Mouse (Mus musculus): ENCODE data around the gene Tmem216. TPM values are rescaled to one million over a fixed set of nuclear protein-coding genes. Genes with fewer than 3 reads are reported as not detected.

Gene Tmem216
- 32.8 and 45.4 TPM in 2 replicates for polyA plus RNA-seq (2015; fragmentation: Nextera tagmentation; extraction: Ambion mirVana)

DNA sequence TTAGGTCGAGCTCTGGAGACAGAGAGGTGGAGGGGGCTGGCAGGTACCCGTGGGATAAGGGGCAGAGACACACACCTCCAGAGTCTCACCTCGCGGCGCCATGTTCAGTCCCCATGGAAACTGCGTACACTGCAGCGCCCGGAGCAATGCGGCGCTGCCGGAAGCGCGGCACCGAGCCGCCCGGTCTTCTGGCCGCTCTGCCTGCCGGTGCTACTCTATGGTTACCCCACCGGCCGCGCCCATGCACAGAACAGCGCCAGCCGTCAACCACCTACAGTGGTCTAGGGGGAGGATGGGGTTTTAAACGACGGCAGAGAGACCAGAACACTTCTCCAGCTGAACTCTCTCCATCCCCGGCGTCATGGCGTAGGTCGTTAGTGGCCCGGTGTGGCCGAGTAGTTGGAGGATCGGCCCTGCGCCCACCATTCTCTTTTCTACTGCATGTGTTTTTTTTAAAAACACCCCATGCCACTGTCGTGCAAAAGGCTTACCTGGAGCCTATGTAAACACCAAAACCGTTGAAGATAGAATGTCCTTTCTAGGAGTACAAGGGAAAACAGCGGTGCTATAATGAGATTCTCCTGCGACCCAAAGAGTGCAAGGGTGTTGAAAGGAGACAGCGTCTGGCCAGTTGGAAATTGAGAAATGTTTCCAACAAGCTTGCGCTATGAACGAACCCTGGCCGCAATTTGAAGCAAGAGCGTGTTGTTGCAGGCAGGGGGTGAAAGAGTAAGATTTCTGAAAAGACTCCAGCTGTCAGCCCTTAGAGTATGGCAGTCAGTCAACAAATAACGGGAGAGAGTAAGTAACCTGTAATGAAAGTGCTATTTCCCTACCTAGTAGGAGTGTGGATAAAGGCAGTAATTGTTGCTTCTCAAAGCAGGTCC is at the start of gene Tmem216:
Gene Tmem216 (minus strand): TSS at position 615 of the 887 bp plus-strand sequence.

DNA sequence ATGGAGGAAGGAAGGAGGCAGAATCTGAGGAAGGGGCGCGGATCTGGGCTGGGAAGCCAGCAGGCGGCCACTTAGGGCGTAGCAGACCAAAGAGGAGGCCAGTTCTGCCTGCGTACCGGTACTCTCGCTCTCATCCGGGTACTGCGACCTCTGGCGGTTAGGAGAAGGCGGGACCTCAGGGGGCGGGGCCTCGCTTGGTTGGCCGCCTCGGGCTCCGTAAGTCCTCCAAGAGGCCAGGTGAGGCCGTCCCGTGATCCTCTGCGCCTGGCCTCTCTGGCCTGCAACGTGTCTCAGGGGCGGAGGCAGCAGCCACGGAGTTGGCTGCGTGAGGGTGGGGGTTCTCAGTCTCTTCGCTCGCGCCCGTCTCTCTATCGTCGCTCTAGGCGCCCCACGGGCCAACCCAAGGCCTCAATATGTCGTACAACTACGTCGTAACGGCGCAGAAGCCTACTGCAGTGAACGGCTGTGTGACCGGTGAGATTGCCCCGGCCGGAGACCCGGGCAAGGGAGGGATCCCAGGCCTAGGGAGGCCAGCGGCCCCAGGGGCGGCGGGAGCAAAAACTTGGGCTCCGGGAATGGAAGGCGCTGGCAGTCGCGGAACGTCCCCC is 49.4 kb upstream of the Tmem216 start, which contains the start of the genes Ddb1 and Tkfc:
Gene Ddb1 (plus strand): TSS at position 35 of the 608 bp plus-strand sequence.
Gene Tkfc (minus strand): TSS at position 362 of the 608 bp plus-strand sequence.

DNA sequence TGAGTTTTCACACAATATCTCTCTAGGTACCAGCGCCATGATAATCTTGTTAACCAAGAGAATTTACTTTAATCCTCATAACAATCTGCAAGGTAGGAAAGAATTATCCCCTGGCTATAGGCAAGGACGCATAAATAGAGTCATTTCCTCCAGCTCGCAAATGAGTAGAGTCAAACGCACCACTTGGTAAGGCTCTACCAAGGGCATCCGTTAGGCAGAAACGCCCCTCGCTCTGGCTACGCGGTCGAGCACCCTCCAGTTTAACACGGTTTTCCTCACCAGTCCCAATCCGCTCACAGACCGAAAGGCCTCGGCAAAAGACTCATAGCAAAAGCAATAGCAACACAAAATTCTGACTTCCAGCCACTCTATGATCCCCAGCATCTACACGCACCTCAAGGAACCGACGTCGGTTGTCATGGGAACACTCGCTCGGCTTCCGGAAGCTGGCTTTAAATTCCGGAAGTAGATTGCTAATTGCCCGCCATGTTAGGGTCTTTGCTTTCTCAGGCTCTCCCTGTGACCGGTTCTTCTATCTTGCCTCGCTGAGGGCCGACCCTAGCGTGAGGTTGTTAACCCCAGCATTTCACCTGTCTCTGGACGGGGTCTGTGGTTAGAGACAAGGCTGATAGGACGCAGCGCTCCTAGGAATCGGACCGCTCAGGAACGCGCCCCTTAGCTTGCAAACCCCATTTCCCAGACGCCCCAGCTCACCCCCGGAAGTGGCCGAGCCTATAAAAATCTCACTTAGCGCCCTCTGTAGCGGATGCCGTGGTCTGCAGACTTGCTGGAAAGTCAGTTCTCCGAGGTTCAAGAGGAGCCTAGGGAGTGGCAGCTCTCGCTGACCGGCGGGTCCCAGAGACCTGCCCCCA is 20.9 kb upstream of the Tmem216 start, which contains the start of the genes Cyb561a3 and Tmem138:
Gene Cyb561a3 (plus strand): TSS at position 483 of the 872 bp plus-strand sequence.
Gene Tmem138 (minus strand): TSS at position 673 of the 872 bp plus-strand sequence.

GRCm38 (mm10) chr19:10525910-10526309 is 30.1 kb downstream of the Tmem216 start, which contains the start of gene Sdhaf2:
Gene Sdhaf2 (minus strand): TSS chr19:10526142.

DNA sequence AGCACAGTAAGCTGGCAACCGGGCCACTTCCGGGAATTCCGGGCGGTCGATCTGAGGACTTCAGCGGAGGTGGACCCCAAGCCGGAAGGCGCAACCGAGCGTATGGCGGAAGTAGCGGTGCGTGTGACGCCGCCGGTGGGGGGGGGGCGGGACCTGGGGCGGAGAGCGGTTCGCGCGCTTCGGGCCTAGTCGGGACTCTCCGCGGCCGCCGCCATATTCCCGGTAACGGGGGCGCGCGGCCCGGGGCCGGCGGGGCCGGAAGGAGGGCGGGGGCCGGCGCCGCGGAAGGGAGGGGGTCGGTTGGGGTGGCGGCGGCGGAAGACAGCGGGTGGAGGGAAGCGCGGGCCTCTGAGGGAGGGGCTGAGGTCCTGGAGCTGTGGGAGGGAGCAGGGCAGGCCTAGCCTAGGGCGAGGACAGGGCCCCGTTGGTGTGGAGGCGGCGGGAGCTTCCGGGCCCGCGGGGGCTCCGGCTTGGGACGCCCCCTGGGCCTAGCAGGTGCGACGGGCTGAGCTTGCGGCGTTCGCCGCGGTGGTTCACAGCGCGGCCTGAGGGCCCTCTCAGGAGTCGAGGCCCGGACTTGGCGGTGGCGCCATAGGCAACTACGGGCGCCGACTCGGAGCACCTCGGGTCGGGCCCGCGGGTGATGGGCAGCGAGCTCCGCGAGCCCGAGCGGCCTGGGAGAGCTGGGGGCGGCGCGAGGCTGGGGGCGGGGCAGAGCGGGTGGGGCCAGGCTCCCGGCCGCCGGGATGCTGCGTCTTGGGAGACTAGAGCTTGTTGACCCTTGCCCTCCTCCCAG is 30.7 kb downstream of the Tmem216 start, which contains the start of gene Cpsf7:
Gene Cpsf7 (plus strand): TSS at position 161 of the 796 bp plus-strand sequence.

Other genes with a start within 250 kb of the Tmem216 start
- 5.5 and 7.3 TPM in 2 replicates for gene Syt7, start 167.1 kb downstream of the Tmem216 start, polyA plus RNA-seq (2015; fragmentation: Nextera tagmentation; extraction: Ambion mirVana)
- 0.65 and 1.9 TPM in 2 replicates for gene Lrrc10b, start 98.8 kb downstream of the Tmem216 start, polyA plus RNA-seq (2015; fragmentation: Nextera tagmentation; extraction: Ambion mirVana)
- not detected in 2 replicates for gene Ppp1r32, start 73.3 kb downstream of the Tmem216 start, polyA plus RNA-seq (2015; fragmentation: Nextera tagmentation; extraction: Ambion mirVana)
- gene Cpsf7, start 31.0 kb downstream of the Tmem216 start, polyA plus RNA-seq (2015; fragmentation: Nextera tagmentation; extraction: Ambion mirVana): 22.1 and 25.6 TPM in 2 replicates
- gene Sdhaf2, start 30.1 kb downstream of the Tmem216 start, polyA plus RNA-seq (2015; fragmentation: Nextera tagmentation; extraction: Ambion mirVana): 57.9 and 63.1 TPM in 2 replicates
- gene Cyb561a3, start 20.9 kb upstream of the Tmem216 start, polyA plus RNA-seq (2015; fragmentation: Nextera tagmentation; extraction: Ambion mirVana): 13.8 and 18.1 TPM in 2 replicates
- 22.6 and 28.9 TPM in 2 replicates for gene Tmem138, start 21.1 kb upstream of the Tmem216 start, polyA plus RNA-seq (2015; fragmentation: Nextera tagmentation; extraction: Ambion mirVana)
- gene Ddb1, start 49.1 kb upstream of the Tmem216 start, polyA plus RNA-seq (2015; fragmentation: Nextera tagmentation; extraction: Ambion mirVana): 131 and 176 TPM in 2 replicates
- 15.3 and 15.4 TPM in 2 replicates for gene Tkfc, start 49.4 kb upstream of the Tmem216 start, polyA plus RNA-seq (2015; fragmentation: Nextera tagmentation; extraction: Ambion mirVana)
- gene Vwce, start 78.0 kb upstream of the Tmem216 start, polyA plus RNA-seq (2015; fragmentation: Nextera tagmentation; extraction: Ambion mirVana): 0.79 and 1.2 TPM in 2 replicates
- 2.2 and 49.2 TPM in 2 replicates for gene Pga5, start 121.8 kb upstream of the Tmem216 start, polyA plus RNA-seq (2015; fragmentation: Nextera tagmentation; extraction: Ambion mirVana)
- 21.1 and 25.3 TPM in 2 replicates for gene Vps37c, start 132.5 kb upstream of the Tmem216 start, polyA plus RNA-seq (2015; fragmentation: Nextera tagmentation; extraction: Ambion mirVana)
- 0.35 TPM in 1 of 2 replicates, not detected in the other for gene Cd5, start 182.8 kb upstream of the Tmem216 start, polyA plus RNA-seq (2015; fragmentation: Nextera tagmentation; extraction: Ambion mirVana)